Mouse (Mus musculus) embryonic facial prominence, embryonic 14.5 days (tissue): Measurements from ENCODE around the gene Utrn. TPM values are rescaled to one million over a fixed set of nuclear protein-coding genes. Genes with fewer than 3 reads are reported as not detected.

ENCODE experiments used
- ATAC-seq: fragments of 200-750 bp; cut with Nextera tagmentation; 2 replicates; pipeline ENCODE4 v1.8.0; 2017; ENCODE audit warnings: low read depth, moderate number of reproducible peaks, moderate TSS enrichment
- DNase-seq: peaks from one replicate; pipeline ENCODE4 v3.0.0-alpha.2; 2015; ENCODE audit warnings: low spot score
- H3K27ac ChIP-seq: fragments of 300-500 bp; sonication (generic); replicated peaks from 2 replicates; pipeline ENCODE4 v1.5.1; 2014; ENCODE audit warnings: low read depth, mild to moderate bottlenecking, low read length, moderate library complexity
- H3K27me3 ChIP-seq: fragments of 300-500 bp; sonication (generic); replicated peaks from 2 replicates; pipeline ENCODE4 v1.6.1; 2014; ENCODE audit warnings: low read length; ENCODE audit not compliant: control insufficient read depth, insufficient read depth
- H3K36me3 ChIP-seq: fragments of 300-500 bp; sonication (generic); 2 replicates; pipeline ENCODE4 v1.6.1; 2014; ENCODE audit warnings: low read length, mixed read lengths; ENCODE audit not compliant: control insufficient read depth, insufficient read depth
- H3K4me1 ChIP-seq: fragments of 300-500 bp; sonication (generic); 2 replicates; pipeline ENCODE4 v1.6.1; 2014; ENCODE audit warnings: antibody characterized with exemption, low read length; ENCODE audit not compliant: control insufficient read depth, insufficient read depth
- H3K4me2 ChIP-seq: fragments of 300-500 bp; sonication (generic); 2 replicates; pipeline ENCODE4 v1.6.1; 2014; ENCODE audit warnings: low read depth, mild to moderate bottlenecking, low read length, moderate library complexity, mixed read lengths
- H3K4me3 ChIP-seq: fragments of 300-500 bp; sonication (generic); 2 replicates; pipeline ENCODE4 v1.5.1; 2014; ENCODE audit warnings: low read depth, mild to moderate bottlenecking, low read length
- H3K9ac ChIP-seq: fragments of 300-500 bp; sonication (generic); 2 replicates; pipeline ENCODE4 v1.6.1; 2014; ENCODE audit warnings: low read depth, mild to moderate bottlenecking, low read length, moderate library complexity, mixed read lengths
- H3K9me3 ChIP-seq: fragments of 300-500 bp; sonication (generic); 2 replicates; pipeline ENCODE4 v1.6.1; 2016; ENCODE audit warnings: low read length; ENCODE audit not compliant: control insufficient read depth
- WGBS: fragments of 180-500 bp; shearing (Covaris S2); extraction: QIAGEN DNeasy Blood & Tissue Kit; methylation state at CpG from one replicate; pipeline ENCODE4 v1.1.7; 2014; 5-methylcytosine and 5-hydroxymethylcytosine counted together
- polyA plus RNA-seq: library from polyadenylated mRNA; unstranded; fragments of >200 nt; fragmentation: Nextera tagmentation; extraction: Ambion mirVana; gene quantifications from 2 replicates; pipeline ENCODE4 v1.2.1, GENCODE M21; 2014

Gene Utrn
- polyA plus RNA-seq, 1 experiment from 2014 or later: 73.3 TPM

- no peaks in the 10 kb centered on the region for H3K9me3 ChIP-seq
- no peak overlapping the region for H3K27ac ChIP-seq
- no peak overlapping the region for H3K9ac ChIP-seq
- no peaks in the 10 kb centered on the region for H3K27me3 ChIP-seq
- no peak overlapping the region for H3K4me3 ChIP-seq
- H3K4me1 ChIP-seq: peaks cover 5% of the 10 kb centered on the region; the same call in 1 of the 2 replicates
- H3K36me3 ChIP-seq: peaks cover 25% of the 10 kb centered on the region
- ATAC-seq: no peak
- no peak overlapping the region for H3K4me2 ChIP-seq
- DNase-seq: no peak
- WGBS: 64% methylated on average over 4 of the region's 4 CpGs
These were observed 229.5 kb downstream of the Utrn start for GRCm38 (mm10) chr10:12639638-12640037.

- H3K36me3 ChIP-seq: peaks cover 15% of the 10 kb centered on the region
- H3K4me3 ChIP-seq: no peak overlapping the region
- DNase-seq (no peak), ATAC-seq (no peak)
- peaks cover 5% of the 10 kb centered on the region; the same call in 1 of the 2 replicates for H3K4me1 ChIP-seq
- no peaks in the 10 kb centered on the region for H3K27me3 ChIP-seq
- no peaks in the 10 kb centered on the region for H3K9me3 ChIP-seq
- H3K9ac ChIP-seq: no peak overlapping the region
- 89% methylated on average over 4 of the region's 4 CpGs for WGBS
- H3K4me2 ChIP-seq: no peak overlapping the region
- H3K27ac ChIP-seq: no peak overlapping the region
These were observed 235.2 kb downstream of the Utrn start for GRCm38 (mm10) chr10:12633965-12634364.

GRCm38 (mm10) chr10:12630933-12631332, 238.2 kb downstream of the Utrn start:
- Histone ChIP-seq H3K27me3 (no peaks in the 10 kb centered on the region), H3K27ac (no peak overlapping the region), H3K9ac (no peak overlapping the region), H3K4me2 (no peak overlapping the region), H3K9me3 (no peaks in the 10 kb centered on the region), H3K36me3 (peaks cover 18% of the 10 kb centered on the region), H3K4me1 (no peaks in the 10 kb centered on the region), H3K4me3 (no peak overlapping the region)
- no peak for DNase-seq
- WGBS: 90% methylated on average over 5 of the region's 5 CpGs
- ATAC-seq: no peak

GRCm38 (mm10) chr10:12618397-12618796, 250.8 kb downstream of the Utrn start:
- H3K4me2 ChIP-seq: no peak overlapping the region
- no peak overlapping the region for H3K4me3 ChIP-seq
- H3K9ac ChIP-seq: no peak overlapping the region
- no peaks in the 10 kb centered on the region for H3K27me3 ChIP-seq
- ATAC-seq (no peak), DNase-seq (no peak)
- H3K36me3 ChIP-seq: peaks cover 6% of the 10 kb centered on the region; the same call in 1 of the 2 replicates
- no peak overlapping the region for H3K27ac ChIP-seq
- H3K9me3 ChIP-seq: no peaks in the 10 kb centered on the region
- WGBS: 86% methylated on average over 3 of the region's 3 CpGs
- H3K4me1 ChIP-seq: 0 out of 2 replicates have a peak, but pooled peaks cover 6% of the 10 kb centered on the region

- Histone ChIP-seq H3K27ac (no peak overlapping the region), H3K4me1 (0 out of 2 replicates have a peak, but pooled peaks cover 6% of the 10 kb centered on the region), H3K36me3 (no peaks in the 10 kb centered on the region), H3K9ac (no peak overlapping the region), H3K9me3 (no peaks in the 10 kb centered on the region), H3K4me2 (no peak overlapping the region), H3K4me3 (no peak overlapping the region), H3K27me3 (no peaks in the 10 kb centered on the region)
- WGBS: 36% methylated on average over 3 of the region's 3 CpGs
- DNase-seq: no peak
- no peak for ATAC-seq
These were observed 253.4 kb downstream of the Utrn start for GRCm38 (mm10) chr10:12615723-12616122.

- Histone ChIP-seq H3K27me3 (no peaks in the 10 kb centered on the region), H3K4me1 (0 out of 2 replicates have a peak, but pooled peaks cover 6% of the 10 kb centered on the region), H3K4me2 (peak overlapping the region; percentile 62), H3K4me3 (peak overlapping the region; percentile 30), H3K9me3 (no peaks in the 10 kb centered on the region), H3K27ac (no peak overlapping the region), H3K36me3 (no peaks in the 10 kb centered on the region), H3K9ac (peak overlapping the region; percentile 58)
- DNase-seq (peak; percentile 26), ATAC-seq (no peak)
- 11% methylated on average over 22 of the region's 22 CpGs for WGBS
These were observed 254.5 kb downstream of the Utrn start for GRCm38 (mm10) chr10:12614465-12615199.

- DNase-seq: peak; percentile 72
- Histone ChIP-seq H3K4me3 (no peak overlapping the region), H3K9me3 (no peaks in the 10 kb centered on the region), H3K36me3 (no peaks in the 10 kb centered on the region), H3K4me1 (0 out of 2 replicates have a peak, but pooled peaks cover 6% of the 10 kb centered on the region), H3K9ac (no peak overlapping the region), H3K27ac (no peak overlapping the region), H3K4me2 (no peak overlapping the region), H3K27me3 (no peaks in the 10 kb centered on the region)
- ATAC-seq: peak; percentile 80
- WGBS: 36% methylated on average over 4 of the region's 4 CpGs
These were observed 256.8 kb downstream of the Utrn start for GRCm38 (mm10) chr10:12612235-12612863.

GRCm38 (mm10) chr10:12609896-12610295, 259.3 kb downstream of the Utrn start:
- no peaks in the 10 kb centered on the region for H3K36me3 ChIP-seq
- H3K4me1 ChIP-seq: 0 out of 2 replicates have a peak, but pooled peaks cover 3% of the 10 kb centered on the region
- no peak overlapping the region for H3K9ac ChIP-seq
- no peak overlapping the region for H3K27ac ChIP-seq
- DNase-seq (no peak), ATAC-seq (no peak)
- no peaks in the 10 kb centered on the region for H3K27me3 ChIP-seq
- WGBS: 79% methylated on average over 7 of the region's 7 CpGs
- no peak overlapping the region for H3K4me2 ChIP-seq
- no peak overlapping the region for H3K4me3 ChIP-seq
- no peaks in the 10 kb centered on the region for H3K9me3 ChIP-seq
